Mouse (Mus musculus) retina, adult 2 months (tissue): Measurements from ENCODE around the gene Basp1.

Experiments used
- DNase-seq: peaks from one replicate; pipeline ENCODE4 v3.0.0-alpha.2; 2012; ENCODE audit warnings: low read depth, low spot score

Gene Basp1

DNA sequence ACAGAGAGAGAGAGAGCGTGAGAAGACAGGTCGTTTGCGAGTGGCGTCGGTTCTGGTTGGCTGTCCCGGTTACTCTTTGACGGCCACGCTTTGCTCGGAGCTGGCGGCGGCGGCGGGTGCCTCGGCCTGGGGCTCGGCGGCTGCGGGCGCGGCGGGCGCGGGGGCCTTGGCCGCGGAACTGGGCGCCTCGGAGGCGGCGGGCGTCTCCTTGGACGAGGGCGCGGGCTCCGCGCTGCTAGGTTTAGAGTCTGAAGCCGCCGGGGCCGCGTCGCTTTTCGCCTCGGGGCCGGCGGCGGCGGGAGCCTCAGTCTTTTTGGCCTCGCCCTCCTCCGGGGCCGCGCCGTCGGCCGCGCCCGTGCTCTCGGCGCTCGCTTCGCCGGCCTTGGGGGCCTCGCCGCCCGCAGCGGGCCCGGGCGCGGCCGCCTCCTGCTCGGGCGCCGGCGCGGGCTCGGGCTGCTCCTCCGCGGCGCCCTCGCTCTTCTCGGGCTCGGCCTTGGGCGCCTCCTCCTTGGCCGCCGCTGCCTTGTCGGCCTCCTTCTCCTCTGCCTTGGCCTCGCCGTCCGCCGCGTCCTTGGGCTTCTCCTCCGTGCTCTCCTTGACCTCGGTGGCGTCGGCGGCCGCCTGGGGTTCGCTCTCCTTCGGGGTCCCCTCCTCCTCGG, 49.3 kb downstream of the Basp1 start:
- DNase-seq, result no peak

DNA sequence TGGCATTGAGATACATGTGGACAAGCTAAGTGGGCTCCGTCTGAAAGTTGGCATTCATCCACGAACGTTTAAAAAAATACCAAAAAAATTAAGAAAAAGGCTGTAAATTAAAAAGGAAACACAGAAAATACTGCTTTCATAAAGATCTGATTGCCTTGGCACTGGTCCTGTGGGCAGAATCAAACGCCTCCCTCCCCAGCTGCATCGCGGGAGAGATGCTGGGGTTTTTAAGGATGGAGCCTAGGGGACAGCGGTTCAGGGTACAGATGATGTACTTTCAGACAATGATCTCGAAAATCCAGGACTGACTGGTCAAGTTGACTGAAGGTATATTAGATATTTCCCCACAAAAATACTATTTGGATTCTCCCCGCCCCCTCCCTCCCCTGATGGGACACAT, 49.9 kb downstream of the Basp1 start:
- DNase-seq, result no peak

DNA sequence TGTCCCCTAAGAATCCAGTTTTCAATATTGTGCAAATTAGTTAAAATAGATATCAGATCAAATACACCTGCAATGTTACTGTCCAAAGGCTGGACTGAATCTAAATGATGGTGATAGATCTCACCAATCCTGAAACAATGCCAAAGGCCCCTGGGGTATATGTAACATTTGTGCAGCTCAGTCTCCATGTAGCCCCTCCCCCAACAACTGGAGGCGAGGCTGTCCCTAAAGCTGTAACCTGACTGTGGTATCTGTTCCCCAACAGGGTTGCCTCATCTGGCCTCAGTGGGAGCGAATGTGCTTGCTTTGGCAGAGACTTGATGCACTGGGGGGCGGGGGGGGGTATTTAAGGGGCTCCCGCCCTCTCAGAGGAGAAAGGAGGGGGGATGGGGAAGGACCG, 52.7 kb downstream of the Basp1 start:
- DNase-seq, result no peak

DNA sequence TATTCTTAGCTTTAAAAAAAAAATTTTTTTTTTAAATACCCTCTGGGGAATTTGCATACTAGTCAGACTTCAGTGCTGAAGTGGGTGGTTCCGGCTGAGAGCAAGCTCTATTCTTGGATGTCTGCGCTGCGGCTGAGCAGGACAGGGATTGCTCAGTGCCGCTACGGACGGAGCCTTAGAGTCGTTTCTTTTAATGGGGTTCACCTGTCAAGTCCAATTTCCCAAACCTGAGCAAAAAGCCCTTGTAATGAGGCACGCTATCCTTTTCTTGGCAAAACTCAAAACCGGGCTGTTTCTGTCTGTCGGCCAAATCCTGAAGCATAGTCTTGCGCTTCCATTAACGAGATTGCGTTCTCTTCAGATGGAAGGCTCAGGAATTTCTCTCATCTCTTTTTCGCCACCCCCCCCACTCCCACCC, 54.9 kb downstream of the Basp1 start:
- peak; percentile 20 for DNase-seq

DNA sequence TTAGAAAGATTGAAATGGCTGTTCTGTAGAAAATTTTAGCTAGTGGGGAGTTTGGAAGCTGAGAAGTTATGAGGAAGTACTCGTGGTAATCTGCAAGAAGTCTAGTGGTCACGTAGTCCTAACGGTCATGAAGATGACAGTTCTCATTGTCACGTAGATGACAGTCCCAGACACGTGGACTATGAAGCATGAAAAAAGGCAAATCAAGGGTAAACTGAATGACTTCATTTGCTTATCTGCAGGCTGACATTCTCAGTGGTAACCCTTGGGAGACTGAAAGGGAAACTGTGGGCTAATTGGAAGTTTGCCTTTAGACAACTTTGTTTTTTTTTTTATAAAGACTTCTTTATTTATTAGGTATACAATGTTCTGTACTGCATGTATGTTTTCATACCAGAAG, 58.2 kb downstream of the Basp1 start:
- DNase-seq, result no peak

DNA sequence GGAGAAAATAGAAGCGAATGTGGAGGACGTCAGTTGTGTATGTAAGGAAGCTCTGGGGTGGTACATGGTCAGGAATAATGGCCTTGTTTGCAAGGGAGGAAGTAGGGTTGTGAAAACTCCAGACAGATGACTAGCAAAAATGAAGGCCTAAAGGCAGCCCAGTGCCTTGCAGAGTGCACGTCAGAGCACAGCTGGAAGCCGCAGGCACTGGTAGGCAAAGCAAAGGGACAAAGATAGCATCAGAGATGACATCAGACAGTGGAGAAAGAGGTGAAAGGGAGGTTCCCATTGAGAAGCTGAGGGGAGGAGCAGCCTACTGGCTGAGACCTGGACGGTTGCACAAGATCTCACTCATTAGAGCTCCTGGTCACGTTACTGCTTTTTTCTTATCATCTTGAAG, 58.8 kb downstream of the Basp1 start:
- no peak for DNase-seq

DNA sequence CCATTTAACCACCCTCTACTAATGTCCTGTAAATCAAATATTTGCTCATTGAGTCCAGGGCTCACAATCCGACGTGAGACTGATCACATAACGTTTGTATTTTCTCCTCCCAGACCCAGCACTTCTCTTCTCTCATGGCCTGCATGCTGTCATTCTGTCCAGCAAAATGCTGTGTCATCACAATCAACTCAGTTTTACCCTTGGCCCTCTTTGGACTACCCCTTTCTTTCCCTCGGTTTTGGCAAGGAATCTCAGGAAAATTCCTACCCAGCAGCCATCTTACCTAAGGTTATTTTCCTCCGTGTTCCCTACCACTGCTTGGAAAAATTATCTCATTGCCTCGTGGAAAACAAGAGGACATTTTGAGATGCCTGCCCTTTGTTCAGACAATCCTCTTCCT, 60.1 kb downstream of the Basp1 start:
- no peak for DNase-seq

DNA sequence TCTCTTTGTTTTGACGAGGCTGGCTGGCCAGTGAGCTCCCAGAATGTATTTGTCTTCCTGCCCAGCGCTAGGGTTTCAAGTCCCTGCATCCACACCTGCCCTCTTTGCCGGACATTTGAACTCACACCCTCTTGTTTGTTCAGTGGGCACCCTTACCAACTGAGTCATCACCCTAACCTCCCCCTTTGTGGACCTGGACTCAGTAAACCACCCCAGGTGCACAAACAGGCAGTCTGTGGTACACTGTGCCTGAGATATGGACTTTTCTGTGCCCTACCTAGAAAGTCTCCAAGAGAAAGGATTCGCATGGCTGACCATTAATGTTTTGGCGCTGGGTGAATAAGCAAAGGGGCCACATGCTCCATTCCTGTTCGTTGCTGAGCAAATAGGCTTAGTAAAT, 70.3 kb downstream of the Basp1 start:
- no peak for DNase-seq

DNA sequence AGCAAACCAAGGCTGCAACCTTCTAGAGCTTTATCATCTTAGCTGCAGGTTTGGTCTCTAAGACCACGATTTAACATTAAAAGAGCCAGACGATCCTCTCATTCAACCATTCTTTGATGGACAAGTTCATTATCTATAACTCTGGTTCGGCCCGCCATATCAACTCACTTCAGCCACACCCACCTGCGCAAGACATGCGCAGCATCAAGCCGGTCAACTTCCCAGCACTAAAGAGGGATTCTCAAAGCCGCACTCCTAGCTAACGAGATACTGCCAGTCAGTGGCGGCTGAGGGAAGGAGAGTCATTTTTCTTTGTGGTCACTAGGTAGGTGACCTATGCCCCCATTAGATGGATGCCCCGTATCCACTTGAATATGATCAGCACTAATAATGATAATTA, 78.3 kb downstream of the Basp1 start:
- no peak for DNase-seq

DNA sequence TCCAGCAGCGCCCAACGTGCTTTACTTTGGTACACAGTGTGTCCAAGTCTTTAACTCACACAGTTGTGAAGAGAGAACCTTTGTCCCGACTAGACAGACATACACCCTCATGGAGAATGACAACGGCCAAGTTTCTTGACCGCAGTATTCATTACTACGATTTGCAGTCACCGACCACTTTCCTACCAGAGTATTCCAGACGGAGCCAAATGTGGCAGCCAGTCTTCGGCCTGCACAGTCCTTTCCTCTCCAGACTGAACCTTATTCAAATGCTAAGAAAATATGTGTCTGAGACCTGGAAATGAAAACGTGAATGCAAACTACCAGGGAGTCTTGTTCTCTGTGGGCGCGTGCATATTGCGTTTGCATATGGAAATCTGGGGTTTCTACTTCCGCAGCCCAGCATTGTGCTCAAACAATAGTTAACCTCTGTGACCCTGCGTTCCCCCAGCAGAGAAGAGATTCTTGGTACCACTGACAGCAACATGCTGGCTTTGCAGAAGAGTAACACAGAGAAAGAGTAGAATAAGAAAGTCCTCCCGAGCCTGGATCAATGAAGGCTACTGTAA, 81.6 kb downstream of the Basp1 start:
- DNase-seq, result no peak

DNA sequence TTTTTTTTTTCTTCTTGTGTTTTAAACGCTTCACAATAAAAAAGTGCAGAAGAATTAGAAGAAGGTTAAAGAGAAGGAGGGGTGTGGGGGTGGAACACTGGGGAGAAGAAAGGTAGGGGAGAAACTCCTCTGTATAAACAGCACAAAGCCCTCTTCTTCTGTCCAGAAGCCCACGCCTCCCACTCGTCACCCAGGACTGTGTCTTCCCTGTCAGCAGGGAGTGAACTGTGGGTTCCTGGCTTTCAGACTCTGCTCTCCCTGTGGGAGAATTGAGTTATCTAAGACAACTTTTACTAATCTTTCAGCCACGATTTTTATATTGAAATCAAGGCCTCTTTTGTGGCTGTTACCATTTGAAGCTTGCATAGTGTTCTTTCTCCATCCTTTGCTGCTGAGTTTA, 82.6 kb downstream of the Basp1 start:
- DNase-seq, result no peak

DNA sequence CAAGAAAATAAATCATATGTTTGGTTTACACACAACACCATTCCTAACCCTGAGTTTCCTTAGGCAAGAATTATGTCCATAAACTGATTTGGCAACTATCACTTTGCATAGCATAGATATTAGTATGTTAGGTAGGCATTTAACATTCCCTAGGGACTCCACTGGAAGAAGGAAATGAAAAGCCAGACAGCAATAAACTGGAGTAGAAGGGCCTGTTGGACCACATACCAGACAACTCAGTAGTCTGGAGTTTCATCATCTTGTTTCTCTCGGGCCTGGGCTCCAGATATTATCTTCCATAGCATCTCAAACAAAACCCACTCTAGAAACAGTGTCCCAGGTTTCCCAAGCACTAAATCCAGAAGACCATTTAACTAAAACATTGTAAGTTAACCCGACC, 91.0 kb downstream of the Basp1 start:
- no peak for DNase-seq

DNA sequence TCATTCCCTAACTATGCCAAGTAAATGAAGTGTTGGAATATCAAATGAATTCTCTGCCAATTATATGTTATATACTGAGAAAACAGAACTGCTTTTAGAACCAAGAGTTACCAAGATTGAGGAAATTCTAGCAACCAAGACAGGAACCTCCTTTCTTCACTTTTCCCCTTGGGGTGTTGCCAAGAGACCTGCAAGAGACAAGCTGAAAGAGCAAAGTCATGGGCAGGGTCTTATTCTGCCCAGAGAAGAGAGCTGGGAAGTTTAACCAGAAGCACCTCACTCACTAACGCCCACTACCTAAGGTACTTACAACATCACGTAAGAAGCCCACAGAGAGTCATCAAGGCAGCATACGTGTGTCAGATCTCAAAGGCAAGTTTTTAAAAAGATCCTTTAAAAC, 91.5 kb downstream of the Basp1 start:
- DNase-seq, result no peak

DNA sequence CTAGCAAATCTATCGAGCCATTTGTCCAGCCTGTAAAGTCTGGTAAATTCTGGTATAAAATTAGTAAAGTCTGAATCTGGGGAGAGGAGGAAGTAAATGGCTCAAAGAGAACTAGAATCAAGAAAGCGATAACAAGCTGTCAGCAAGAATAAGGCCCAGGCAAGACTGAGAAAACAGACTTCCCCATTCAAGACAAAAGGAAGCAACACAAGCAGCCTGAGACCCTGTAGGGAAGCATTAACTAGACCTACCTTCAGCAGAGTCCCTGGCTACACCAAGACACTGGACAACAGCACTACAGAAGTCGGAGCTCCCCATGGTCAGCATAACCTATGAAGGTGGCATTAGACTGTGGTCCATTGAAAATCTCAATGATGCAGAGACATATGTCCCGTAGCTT, 91.9 kb downstream of the Basp1 start:
- DNase-seq, result no peak

DNA sequence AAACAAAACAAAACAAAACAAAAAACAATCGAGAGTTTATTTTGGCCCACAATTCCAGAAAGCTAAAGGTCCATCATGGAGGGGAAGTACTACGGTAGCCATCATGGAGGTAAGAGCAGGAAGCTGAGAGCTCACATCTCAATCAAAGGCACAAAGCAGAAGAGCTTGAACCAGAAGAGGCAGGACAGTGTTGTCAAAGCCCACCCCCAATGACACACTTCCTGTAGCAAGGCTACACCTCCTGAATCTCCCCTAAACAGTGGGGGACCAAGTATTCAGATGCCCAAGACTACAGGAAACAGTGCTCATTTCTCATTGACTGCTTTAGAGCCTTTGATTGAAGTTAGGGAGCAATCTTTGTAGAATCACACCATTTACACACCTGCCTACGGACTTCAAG, 99.1 kb downstream of the Basp1 start:
- no peak for DNase-seq
